Comparison of ENCODE assay signal across 21 mouse cellular contexts in genomic region chr4:66941894-66942293, GRCm38 (mm10).
DNase-seq lines count a peak whose midpoint lies in the region; ATAC-seq and TF ChIP-seq lines count a peak whose summit lies in the region.
"Had no signal": no experiment of that assay in that cellular context is flagged by ENCODE, and none has a peak within 500 bp of the region (broad histone marks: within the 10 kb centered on the region; RNA-seq: fewer than 3 reads in every experiment).

No protein-coding gene starts in this region.

- peaks cover 2% of the 10 kb centered on the region; the same call in 1 of the 2 replicates for H3K4me1 ChIP-seq in cerebellum, adult 2 months (ENCODE audit: control insufficient read depth, insufficient read depth, low read length)
- H3K4me1 ChIP-seq: embryonic facial prominence, embryonic 12.5 days; forebrain, embryonic 15.5 days; heart, embryonic 10.5 days had no signal

- H3K27me3 ChIP-seq in cerebellum, adult 2 months (ENCODE audit: control insufficient read depth, insufficient read depth, low read length): no peaks in the 10 kb centered on the region; the same call in 1 of the 2 replicates
- H3K27me3 ChIP-seq: embryonic facial prominence, embryonic 12.5 days; forebrain, embryonic 15.5 days; hindbrain, embryonic 12.5 days; Patski had no signal

- no peak overlapping the region for H3K27ac ChIP-seq in cerebellum, adult 2 months (ENCODE audit: insufficient read depth, low read length)
- H3K27ac ChIP-seq: embryonic facial prominence, embryonic 12.5 days; forebrain, embryonic 15.5 days; heart, embryonic 10.5 days; hindbrain, embryonic 12.5 days; hindbrain, postnatal 0 days had no signal

- peak; percentile 93 for ATAC-seq in cerebellum, adult (ENCODE audit: insufficient number of reproducible peaks, low FRiP score, low TSS enrichment)
- ATAC-seq: activated CD4-positive, CD25-positive, alpha-beta regulatory T cell, adult 4 months; forebrain, embryonic 15.5 days; hindbrain, postnatal 0 days; Patski had no signal

- H3K4me3 ChIP-seq in cerebellum, adult 2 months (replicated peaks; ENCODE audit: insufficient read depth, low read depth, low read length): no peak overlapping the region
- H3K4me3 ChIP-seq: embryonic facial prominence, embryonic 12.5 days; forebrain, embryonic 15.5 days; heart, embryonic 10.5 days; hindbrain, embryonic 12.5 days had no signal

- no peak for TF ChIP-seq CTCF in cerebellum, adult 2 months (IDR thresholded peaks at IDR 0.05; ENCODE audit: borderline replicate concordance, insufficient read depth, low read depth, low read length)

- DNase-seq in cerebellum, postnatal 4 days (ENCODE audit: low spot score in 2 of 2): no peak
- DNase-seq in cerebellum, adult 2 months: peak; percentile 43 to 86
- peak; percentile 37 to 39 for DNase-seq in cerebellum, postnatal 10 days
- no peak for DNase-seq in layer of hippocampus, adult 9-11 months
- DNase-seq in right cerebral cortex, postnatal 14 days: no peak
- DNase-seq in thymus, postnatal 4 days: no peak
- DNase-seq in spleen, postnatal 10 days (ENCODE audit: low spot score in 2 of 2): no peak
- DNase-seq: adrenal gland, postnatal 25 days; gastrocnemius, postnatal 36 days; heart, adult 11 months; heart, postnatal 10 days; heart, postnatal 4 days; kidney, adult 18-20 months had no signal

- WGBS in cerebellum, adult 2 months: 33% methylated on average over 1 of the region's 1 CpGs

- TF ChIP-seq POLR2A in cerebellum, adult 2 months (IDR thresholded peaks at IDR 0.05; ENCODE audit: borderline replicate concordance, insufficient read depth, low read length): no peak

Comparison
In these comparisons a context has a peak if more than half of its experiments do, and no peak if none do; other contexts are left out.
1. DNase-seq: peak in cerebellum, adult 2 months (2 of 2) and cerebellum, postnatal 10 days (2 of 2); none in cerebellum, postnatal 4 days (0 of 2), layer of hippocampus, adult 9-11 months (single experiment), right cerebral cortex, postnatal 14 days (single experiment), thymus, postnatal 4 days (single experiment) and spleen, postnatal 10 days (0 of 2).